Mouse (Mus musculus) limb, embryonic 12.5 days (tissue): ENCODE data around the gene Zcchc7. TPM values are rescaled to one million over a fixed set of nuclear protein-coding genes. Genes with fewer than 3 reads are reported as not detected.

Source experiments
- ATAC-seq: fragments of 200-750 bp; cut with Nextera tagmentation; 2 replicates; pipeline ENCODE4 v1.8.0; 2017; ENCODE audit warnings: low read depth, moderate TSS enrichment; ENCODE audit not compliant: insufficient number of reproducible peaks, insufficient read depth, low FRiP score, low TSS enrichment
- H3K27ac ChIP-seq: fragments of 300-500 bp; sonication (generic); 2 replicates; pipeline ENCODE4 v1.5.1; 2016; ENCODE audit warnings: mild to moderate bottlenecking, moderate library complexity
- H3K27me3 ChIP-seq: fragments of 300-500 bp; sonication (generic); 2 replicates; pipeline ENCODE4 v1.6.1; 2016; ENCODE audit warnings: mild to moderate bottlenecking, moderate library complexity
- H3K36me3 ChIP-seq: fragments of 300-500 bp; sonication (generic); 2 replicates; pipeline ENCODE4 v1.6.1; 2016; ENCODE audit warnings: mild to moderate bottlenecking, moderate library complexity
- H3K4me1 ChIP-seq: fragments of 300-500 bp; sonication (generic); replicated peaks from 2 replicates; pipeline ENCODE4 v1.6.1; 2016
- H3K4me2 ChIP-seq: fragments of 300-500 bp; sonication (generic); 2 replicates; pipeline ENCODE4 v1.6.1; 2016; ENCODE audit warnings: mild to moderate bottlenecking, moderate library complexity
- H3K4me3 ChIP-seq: fragments of 300-500 bp; sonication (generic); replicated peaks from 2 replicates; pipeline ENCODE4 v1.5.1; 2016; ENCODE audit warnings: mild to moderate bottlenecking
- H3K9ac ChIP-seq: fragments of 300-500 bp; sonication (generic); replicated peaks from 2 replicates; pipeline ENCODE4 v1.6.1; 2016; ENCODE audit warnings: mild to moderate bottlenecking, moderate library complexity
- H3K9me3 ChIP-seq: fragments of 300-500 bp; sonication (generic); 2 replicates; pipeline ENCODE4 v1.6.1; 2016; ENCODE audit warnings: mild to moderate bottlenecking, moderate library complexity
- WGBS: fragments of 180-500 bp; shearing (Covaris S2); methylation state at CpG from one replicate; pipeline ENCODE4 v1.1.7; 2016; 5-methylcytosine and 5-hydroxymethylcytosine counted together
- polyA plus RNA-seq: library from polyadenylated mRNA; unstranded; fragments of >200 nt; fragmentation: Nextera tagmentation; extraction: Ambion mirVana; gene quantifications from 2 replicates; pipeline ENCODE4 v1.2.1, GENCODE M21; 2016

Gene Zcchc7
- polyA plus RNA-seq, 1 experiment from 2014 or later: 29.0 TPM

- no peaks in the 10 kb centered on the region for H3K9me3 ChIP-seq
- no peak overlapping the region for H3K4me3 ChIP-seq
- no peaks in the 10 kb centered on the region for H3K27me3 ChIP-seq
- H3K27ac ChIP-seq: no peak overlapping the region
- no peaks in the 10 kb centered on the region for H3K36me3 ChIP-seq
- WGBS: 57% methylated on average over 2 of the region's 2 CpGs
- 0 out of 2 replicates have a peak, but pooled peaks cover 3% of the 10 kb centered on the region for H3K4me1 ChIP-seq
- no peak overlapping the region for H3K4me2 ChIP-seq
- no peak overlapping the region for H3K9ac ChIP-seq
- ATAC-seq: no peak
Observed at GRCm38 (mm10) chr4:44776651-44777050, 21.0 kb downstream of the Zcchc7 start.

GRCm38 (mm10) chr4:44777101-44777500 lies 21.4 kb downstream of the Zcchc7 start:
- Histone ChIP-seq H3K4me3 (no peak overlapping the region), H3K27me3 (no peaks in the 10 kb centered on the region), H3K9me3 (no peaks in the 10 kb centered on the region), H3K4me1 (0 out of 2 replicates have a peak, but pooled peaks cover 3% of the 10 kb centered on the region), H3K4me2 (no peak overlapping the region), H3K27ac (no peak overlapping the region), H3K9ac (no peak overlapping the region), H3K36me3 (no peaks in the 10 kb centered on the region)
- 90% methylated on average over 3 of the region's 3 CpGs for WGBS
- no peak for ATAC-seq

GRCm38 (mm10) chr4:44777711-44778110 lies 22.0 kb downstream of the Zcchc7 start:
- H3K4me1 ChIP-seq: 0 out of 2 replicates have a peak, but pooled peaks cover 3% of the 10 kb centered on the region
- H3K4me3 ChIP-seq: no peak overlapping the region
- H3K9ac ChIP-seq: no peak overlapping the region
- H3K4me2 ChIP-seq: no peak overlapping the region
- no peaks in the 10 kb centered on the region for H3K9me3 ChIP-seq
- no peak overlapping the region for H3K27ac ChIP-seq
- H3K27me3 ChIP-seq: no peaks in the 10 kb centered on the region
- no peak for ATAC-seq
- H3K36me3 ChIP-seq: no peaks in the 10 kb centered on the region

GRCm38 (mm10) chr4:44778316-44778715 lies 22.6 kb downstream of the Zcchc7 start:
- H3K9me3 ChIP-seq: no peaks in the 10 kb centered on the region
- 23% methylated on average over 3 of the region's 3 CpGs for WGBS
- no peak overlapping the region for H3K27ac ChIP-seq

GRCm38 (mm10) chr4:44780462-44781157 lies 24.9 kb downstream of the Zcchc7 start:
- H3K4me2 ChIP-seq: no peak overlapping the region
- no peaks in the 10 kb centered on the region for H3K36me3 ChIP-seq
- no peak overlapping the region for H3K27ac ChIP-seq
- WGBS: 70% methylated on average over 4 of the region's 4 CpGs
- no peak overlapping the region for H3K4me3 ChIP-seq
- no peaks in the 10 kb centered on the region for H3K9me3 ChIP-seq
- no peaks in the 10 kb centered on the region for H3K27me3 ChIP-seq
- 0 out of 2 replicates have a peak, but pooled peaks cover 3% of the 10 kb centered on the region for H3K4me1 ChIP-seq
- no peak for ATAC-seq
- H3K9ac ChIP-seq: no peak overlapping the region

More at GRCm38 (mm10) chr4:44778316-44778715, 22.6 kb downstream of the Zcchc7 start:
- H3K36me3 ChIP-seq: no peaks in the 10 kb centered on the region
- no peak overlapping the region for H3K4me2 ChIP-seq
- no peak overlapping the region for H3K9ac ChIP-seq
- no peak overlapping the region for H3K4me3 ChIP-seq
- ATAC-seq: no peak
- H3K4me1 ChIP-seq: 0 out of 2 replicates have a peak, but pooled peaks cover 3% of the 10 kb centered on the region
- H3K27me3 ChIP-seq: no peaks in the 10 kb centered on the region

- no peak overlapping the region for H3K4me2 ChIP-seq
- H3K27me3 ChIP-seq: no peaks in the 10 kb centered on the region
- H3K9ac ChIP-seq: no peak overlapping the region
- no peaks in the 10 kb centered on the region for H3K9me3 ChIP-seq
- 81% methylated on average over 1 of the region's 1 CpGs for WGBS
- no peaks in the 10 kb centered on the region for H3K36me3 ChIP-seq
- no peak overlapping the region for H3K4me3 ChIP-seq
- ATAC-seq: no peak
- 0 out of 2 replicates have a peak, but pooled peaks cover 3% of the 10 kb centered on the region for H3K4me1 ChIP-seq
- no peak overlapping the region for H3K27ac ChIP-seq
Observed at GRCm38 (mm10) chr4:44781494-44781893, 25.8 kb downstream of the Zcchc7 start.

- H3K4me3 ChIP-seq: no peak overlapping the region
- no peak overlapping the region for H3K4me2 ChIP-seq
- H3K4me1 ChIP-seq: no peaks in the 10 kb centered on the region
- ATAC-seq: no peak
- H3K27ac ChIP-seq: no peak overlapping the region
- no peaks in the 10 kb centered on the region for H3K27me3 ChIP-seq
- H3K9me3 ChIP-seq: no peaks in the 10 kb centered on the region
- no peaks in the 10 kb centered on the region for H3K36me3 ChIP-seq
- H3K9ac ChIP-seq: no peak overlapping the region
- 34% methylated on average over 6 of the region's 6 CpGs for WGBS
Observed at GRCm38 (mm10) chr4:44783566-44784292, 28.1 kb downstream of the Zcchc7 start.

- WGBS: 89% methylated on average over 1 of the region's 1 CpGs
- Histone ChIP-seq H3K36me3 (no peaks in the 10 kb centered on the region), H3K9me3 (no peaks in the 10 kb centered on the region), H3K27ac (no peak overlapping the region), H3K4me1 (no peaks in the 10 kb centered on the region), H3K9ac (no peak overlapping the region), H3K4me2 (no peak overlapping the region), H3K4me3 (no peak overlapping the region), H3K27me3 (no peaks in the 10 kb centered on the region)
- ATAC-seq: no peak
Observed at GRCm38 (mm10) chr4:44812855-44813254, 57.2 kb downstream of the Zcchc7 start.

- 66% methylated on average over 4 of the region's 4 CpGs for WGBS
- Histone ChIP-seq H3K4me1 (no peaks in the 10 kb centered on the region), H3K27ac (no peak overlapping the region), H3K4me2 (no peak overlapping the region), H3K4me3 (no peak overlapping the region), H3K36me3 (no peaks in the 10 kb centered on the region), H3K9me3 (no peaks in the 10 kb centered on the region), H3K9ac (no peak overlapping the region), H3K27me3 (no peaks in the 10 kb centered on the region)
- no peak for ATAC-seq
Observed at GRCm38 (mm10) chr4:44813770-44814169, 58.1 kb downstream of the Zcchc7 start.

GRCm38 (mm10) chr4:44816584-44816983 lies 60.9 kb downstream of the Zcchc7 start:
- Histone ChIP-seq H3K9me3 (no peaks in the 10 kb centered on the region), H3K27me3 (no peaks in the 10 kb centered on the region), H3K4me2 (no peak overlapping the region), H3K9ac (no peak overlapping the region), H3K36me3 (no peaks in the 10 kb centered on the region), H3K4me3 (no peak overlapping the region), H3K4me1 (no peaks in the 10 kb centered on the region), H3K27ac (no peak overlapping the region)
- 70% methylated on average over 7 of the region's 7 CpGs for WGBS
- no peak for ATAC-seq

- Histone ChIP-seq H3K9ac (no peak overlapping the region), H3K9me3 (no peaks in the 10 kb centered on the region), H3K4me3 (no peak overlapping the region), H3K4me2 (no peak overlapping the region), H3K27me3 (no peaks in the 10 kb centered on the region), H3K36me3 (no peaks in the 10 kb centered on the region), H3K4me1 (no peaks in the 10 kb centered on the region; the same call in 1 of the 2 replicates), H3K27ac (no peak overlapping the region)
- 42% methylated on average over 3 of the region's 3 CpGs for WGBS
- ATAC-seq: no peak
Observed at GRCm38 (mm10) chr4:44830609-44831008, 74.9 kb downstream of the Zcchc7 start.
